In the genomic region with DNA sequence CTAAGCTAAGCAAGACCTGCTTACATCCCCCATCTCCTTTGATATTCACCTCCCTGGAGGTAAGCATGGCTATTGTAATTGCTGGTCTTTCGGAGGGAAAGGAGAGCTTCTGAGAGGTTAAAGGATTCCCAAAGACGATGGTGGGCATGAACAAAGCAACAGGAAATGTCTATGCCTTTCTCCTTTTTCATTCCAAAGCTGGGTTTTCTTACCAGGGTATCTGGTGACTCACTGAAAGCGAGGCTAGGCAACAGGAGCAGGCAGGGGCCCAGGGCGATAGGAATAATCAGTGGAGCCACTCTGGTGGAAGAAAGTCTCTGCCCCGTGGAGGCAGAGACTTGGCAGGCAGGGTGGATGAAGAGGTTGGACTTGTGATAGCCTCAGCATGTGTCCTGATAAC, we compare ENCODE assay signal across 8 mouse cellular contexts. TPM values are rescaled to one million over a fixed set of nuclear protein-coding genes. Genes with fewer than 3 reads are reported as not detected.
A peak's percentile ranks its signal among the peaks of the same experiment; 100 is the strongest.
DNase-seq lines count a peak whose midpoint lies in the region; ATAC-seq lines count a peak whose summit lies in the region.

A gene (minus strand): TSS at position 272 of the 400 bp plus-strand sequence.

- H3K36me3 ChIP-seq in kidney, embryonic 15.5 days = no peaks in the 10 kb centered on the region
- no peaks in the 10 kb centered on the region for H3K36me3 ChIP-seq in hindbrain, embryonic 11.5 days (ENCODE audit: control insufficient read depth, insufficient read depth, low read length)
- no peaks in the 10 kb centered on the region for H3K36me3 ChIP-seq in midbrain, embryonic 12.5 days

- no peaks in the 10 kb centered on the region for H3K9me3 ChIP-seq in kidney, embryonic 15.5 days (replicated peaks)
- no peaks in the 10 kb centered on the region for H3K9me3 ChIP-seq in hindbrain, embryonic 11.5 days (ENCODE audit: control insufficient read depth, low read length)
- H3K9me3 ChIP-seq in midbrain, embryonic 12.5 days = no peaks in the 10 kb centered on the region

- 21% methylated on average over 5 of the region's 5 CpGs for whole genome bisulfite sequencing in kidney, embryonic 15.5 days
- 4% methylated on average over 5 of the region's 5 CpGs for WGBS in hindbrain, embryonic 11.5 days
- WGBS in midbrain, embryonic 12.5 days = 9% methylated on average over 5 of the region's 5 CpGs

- peaks cover 8% of the 10 kb centered on the region; the same call in 1 of the 2 replicates for H3K27me3 ChIP-seq in kidney, embryonic 15.5 days
- H3K27me3 ChIP-seq in hindbrain, embryonic 11.5 days (ENCODE audit: control insufficient read depth, insufficient read depth, low read length) = peaks cover 6% of the 10 kb centered on the region
- peaks cover 29% of the 10 kb centered on the region for H3K27me3 ChIP-seq in midbrain, embryonic 12.5 days

- peak within 1 kb of the TSS; percentile 58 for H3K9ac ChIP-seq in kidney, embryonic 15.5 days
- peak within 1 kb of the TSS; percentile 50 for H3K9ac ChIP-seq in hindbrain, embryonic 11.5 days (ENCODE audit: low read depth, low read length)
- peak within 1 kb of the TSS; percentile 59 for H3K9ac ChIP-seq in midbrain, embryonic 12.5 days (replicated peaks)

- peak within 1 kb of the TSS; percentile 97 for H3K4me2 ChIP-seq in kidney, embryonic 15.5 days
- H3K4me2 ChIP-seq in hindbrain, embryonic 11.5 days (replicated peaks; ENCODE audit: low read depth, low read length) = peak within 1 kb of the TSS; percentile 95
- peak within 1 kb of the TSS; percentile 97 for H3K4me2 ChIP-seq in midbrain, embryonic 12.5 days (replicated peaks)

- ATAC-seq in kidney, embryonic 15.5 days (replicated peaks; ENCODE audit: low FRiP score) = no peak
- ATAC-seq in hindbrain, embryonic 11.5 days (ENCODE audit: low FRiP score) = no peak
- ATAC-seq in midbrain, embryonic 12.5 days (ENCODE audit: low FRiP score, low read depth) = no peak

- peak within 1 kb of the TSS; percentile 61 for H3K4me3 ChIP-seq in kidney, embryonic 15.5 days (replicated peaks)
- peak within 1 kb of the TSS; percentile 46 for H3K4me3 ChIP-seq in hindbrain, embryonic 11.5 days (ENCODE audit: low read depth, low read length)
- H3K4me3 ChIP-seq in midbrain, embryonic 12.5 days = peak within 1 kb of the TSS; percentile 51

- peak within 1 kb of the TSS; percentile 63; the same call in 1 of the 2 replicates for H3K27ac ChIP-seq in kidney, embryonic 15.5 days
- no peak within 1 kb of the TSS for H3K27ac ChIP-seq in hindbrain, embryonic 11.5 days (ENCODE audit: low read depth, low read length)
- H3K27ac ChIP-seq in midbrain, embryonic 12.5 days (replicated peaks) = no peak within 1 kb of the TSS

- H3K4me1 ChIP-seq in kidney, embryonic 15.5 days = peaks cover 31% of the 10 kb centered on the region
- peaks cover 2% of the 10 kb centered on the region; the same call in 1 of the 2 replicates for H3K4me1 ChIP-seq in hindbrain, embryonic 11.5 days (replicated peaks; ENCODE audit: control insufficient read depth, insufficient read depth, low read length)
- peaks cover 5% of the 10 kb centered on the region for H3K4me1 ChIP-seq in midbrain, embryonic 12.5 days

- no peak for DNase-seq in kidney, postnatal 25 days
- DNase-seq in adrenal gland, postnatal 14 days = no peak
- DNase-seq in hindbrain, embryonic 11.5 days (ENCODE audit: low spot score) = no peak
- no peak for DNase-seq in cerebellum, adult 9-11 months
- no peak for DNase-seq in cerebellum, postnatal 36 days
- DNase-seq in gastrocnemius, postnatal 10 days = no peak

RNA-seq across cellular contexts. Expression of the gene that starts here (rescaled TPM):
- polyA plus RNA-seq in kidney, embryonic 15.5 days (2015; fragmentation: Nextera tagmentation; extraction: Ambion mirVana) = 13.9 and 15.5 TPM in 2 replicates
- 103 and 108 TPM in 2 replicates for total RNA-seq in adrenal gland, postnatal 14 days (2021)
- 1.9 and 2.2 TPM in 2 replicates for polyA plus RNA-seq in hindbrain, embryonic 11.5 days (2014; fragmentation: Nextera tagmentation; extraction: Ambion mirVana)
- polyA plus RNA-seq in midbrain, embryonic 12.5 days (2016; fragmentation: Nextera tagmentation; extraction: Ambion mirVana) = 1.2 and 2.5 TPM in 2 replicates
- total RNA-seq in gastrocnemius, postnatal 10 days (2021) = 1 to 10 TPM; 2.8 to 3.8 TPM

Comparison
In these comparisons a context has a peak if more than half of its experiments do, and no peak if none do; other contexts are left out.
1. RNA of the gene that starts here (total RNA-seq): 103 to 108 TPM in adrenal gland, postnatal 14 days; 2.8 to 3.8 TPM in gastrocnemius, postnatal 10 days; every median in the first group is over 10 times any median in the second.
2. Peak in every context shown above with its lines, with median percentiles within 50 percentile points of each other: H3K4me2 ChIP-seq, H3K4me3 ChIP-seq and H3K9ac ChIP-seq.